Mouse (Mus musculus): ENCODE measurements around the gene Slc27a1. TPM values are rescaled to one million over a fixed set of nuclear protein-coding genes. Genes with fewer than 3 reads are reported as not detected.

Gene Slc27a1
- total RNA-seq, 2 experiments from 2014 or later, result 1.7 TPM; not detected in 1

Other genes with a start within 250 kb of the Slc27a1 start
- 46.1 and 99.8 TPM in 2 replicates for gene Use1, start 202.0 kb upstream of the Slc27a1 start, total RNA-seq (2015; ENCODE audit: low replicate concordance)
- 48.1 and 59.2 TPM in 2 replicates for gene Use1, start 202.0 kb upstream of the Slc27a1 start, total RNA-seq (2017; ENCODE audit: low replicate concordance)
- 1.7 and 13.7 TPM in 2 replicates for gene Ocel1, start 197.6 kb upstream of the Slc27a1 start, total RNA-seq (2015; ENCODE audit: low replicate concordance)
- gene Ocel1, start 197.6 kb upstream of the Slc27a1 start, total RNA-seq (2017; ENCODE audit: low replicate concordance), result 10.4 and 10.7 TPM in 2 replicates
- not detected in 2 replicates for gene Nr2f6, start 186.9 kb upstream of the Slc27a1 start, total RNA-seq (2015; ENCODE audit: low replicate concordance)
- gene Nr2f6, start 186.9 kb upstream of the Slc27a1 start, total RNA-seq (2017; ENCODE audit: low replicate concordance), result 1.4 and 6.7 TPM in 2 replicates
- not detected in 2 replicates for gene Ushbp1, start 173.1 kb upstream of the Slc27a1 start, total RNA-seq (2015; ENCODE audit: low replicate concordance)
- 0.64 TPM in 1 of 2 replicates, not detected in the other for gene Ushbp1, start 173.1 kb upstream of the Slc27a1 start, total RNA-seq (2017; ENCODE audit: low replicate concordance)
- 35.0 and 51.6 TPM in 2 replicates for gene Babam1, start 172.0 kb upstream of the Slc27a1 start, total RNA-seq (2015; ENCODE audit: low replicate concordance)
- 22.3 and 44.8 TPM in 2 replicates for gene Babam1, start 172.0 kb upstream of the Slc27a1 start, total RNA-seq (2017; ENCODE audit: low replicate concordance)
- gene Ankle1, start 162.9 kb upstream of the Slc27a1 start, total RNA-seq (2015; ENCODE audit: low replicate concordance), result 208 and 222 TPM in 2 replicates
- gene Ankle1, start 162.9 kb upstream of the Slc27a1 start, total RNA-seq (2017; ENCODE audit: low replicate concordance), result 343 and 473 TPM in 2 replicates
- gene Abhd8, start 105.2 kb upstream of the Slc27a1 start, total RNA-seq (2015; ENCODE audit: low replicate concordance), result 1.3 and 1.4 TPM in 2 replicates
- gene Abhd8, start 105.2 kb upstream of the Slc27a1 start, total RNA-seq (2017; ENCODE audit: low replicate concordance), result 3.0 and 4.5 TPM in 2 replicates
- gene Mrpl34, start 103.9 kb upstream of the Slc27a1 start, total RNA-seq (2015; ENCODE audit: low replicate concordance), result 23.1 and 38.2 TPM in 2 replicates
- gene Mrpl34, start 103.9 kb upstream of the Slc27a1 start, total RNA-seq (2017; ENCODE audit: low replicate concordance), result 14.1 and 17.5 TPM in 2 replicates
- 23.9 and 35.7 TPM in 2 replicates for gene Dda1, start 99.7 kb upstream of the Slc27a1 start, total RNA-seq (2015; ENCODE audit: low replicate concordance)
- gene Dda1, start 99.7 kb upstream of the Slc27a1 start, total RNA-seq (2017; ENCODE audit: low replicate concordance), result 17.8 and 18.1 TPM in 2 replicates
- not detected in 2 replicates for gene Ano8, start 82.9 kb upstream of the Slc27a1 start, total RNA-seq (2015; ENCODE audit: low replicate concordance)
- gene Ano8, start 82.9 kb upstream of the Slc27a1 start, total RNA-seq (2017; ENCODE audit: low replicate concordance), result 0.13 TPM in 1 of 2 replicates, not detected in the other
- gene Gtpbp3, start 80.8 kb upstream of the Slc27a1 start, total RNA-seq (2015; ENCODE audit: low replicate concordance), result 2.1 and 4.0 TPM in 2 replicates
- gene Gtpbp3, start 80.8 kb upstream of the Slc27a1 start, total RNA-seq (2017; ENCODE audit: low replicate concordance), result 0.83 and 4.0 TPM in 2 replicates
- not detected in 2 replicates for gene Plvap, start 57.1 kb upstream of the Slc27a1 start, total RNA-seq (2015; ENCODE audit: low replicate concordance)
- not detected in 2 replicates for gene Plvap, start 57.1 kb upstream of the Slc27a1 start, total RNA-seq (2017; ENCODE audit: low replicate concordance)
- gene Ccdc194, start 43.2 kb upstream of the Slc27a1 start, total RNA-seq (2015; ENCODE audit: low replicate concordance), result not detected in 2 replicates
- gene Ccdc194, start 43.2 kb upstream of the Slc27a1 start, total RNA-seq (2017; ENCODE audit: low replicate concordance), result not detected in 2 replicates
- 7.6 TPM in 1 of 2 replicates, not detected in the other for gene Bst2, start 31.4 kb upstream of the Slc27a1 start, total RNA-seq (2015; ENCODE audit: low replicate concordance)
- gene Bst2, start 31.4 kb upstream of the Slc27a1 start, total RNA-seq (2017; ENCODE audit: low replicate concordance), result 15.1 and 28.2 TPM in 2 replicates
- gene Mvb12a, start 26.0 kb upstream of the Slc27a1 start, total RNA-seq (2015; ENCODE audit: low replicate concordance), result 7.6 and 9.6 TPM in 2 replicates
- 2.1 and 4.5 TPM in 2 replicates for gene Mvb12a, start 26.0 kb upstream of the Slc27a1 start, total RNA-seq (2017; ENCODE audit: low replicate concordance)
- not detected in 2 replicates for gene Tmem221, start 10.0 kb upstream of the Slc27a1 start, total RNA-seq (2015; ENCODE audit: low replicate concordance)
- gene Tmem221, start 10.0 kb upstream of the Slc27a1 start, total RNA-seq (2017; ENCODE audit: low replicate concordance), result not detected in 2 replicates
- gene Nxnl1, start 2.3 kb upstream of the Slc27a1 start, total RNA-seq (2015; ENCODE audit: low replicate concordance), result not detected in 2 replicates
- not detected in 2 replicates for gene Nxnl1, start 2.3 kb upstream of the Slc27a1 start, total RNA-seq (2017; ENCODE audit: low replicate concordance)
- gene Pgls, start 23.3 kb downstream of the Slc27a1 start, total RNA-seq (2015; ENCODE audit: low replicate concordance), result 31.4 and 36.9 TPM in 2 replicates
- 14.8 and 31.8 TPM in 2 replicates for gene Pgls, start 23.3 kb downstream of the Slc27a1 start, total RNA-seq (2017; ENCODE audit: low replicate concordance)
- 54.1 and 135 TPM in 2 replicates for gene Fam129c, start 28.8 kb downstream of the Slc27a1 start, total RNA-seq (2015; ENCODE audit: low replicate concordance)
- gene Fam129c, start 28.8 kb downstream of the Slc27a1 start, total RNA-seq (2017; ENCODE audit: low replicate concordance), result 7.4 and 32.9 TPM in 2 replicates
- gene Colgalt1, start 42.1 kb downstream of the Slc27a1 start, total RNA-seq (2015; ENCODE audit: low replicate concordance), result 5.9 and 19.5 TPM in 2 replicates
- gene Colgalt1, start 42.1 kb downstream of the Slc27a1 start, total RNA-seq (2017; ENCODE audit: low replicate concordance), result 9.2 and 11.0 TPM in 2 replicates
- not detected in 2 replicates for gene Unc13a, start 102.9 kb downstream of the Slc27a1 start, total RNA-seq (2015; ENCODE audit: low replicate concordance)
- gene Unc13a, start 102.9 kb downstream of the Slc27a1 start, total RNA-seq (2017; ENCODE audit: low replicate concordance), result not detected in 2 replicates
- 2.1 and 5.4 TPM in 2 replicates for gene Jak3, start 107.4 kb downstream of the Slc27a1 start, total RNA-seq (2015; ENCODE audit: low replicate concordance)
- gene Jak3, start 107.4 kb downstream of the Slc27a1 start, total RNA-seq (2017; ENCODE audit: low replicate concordance), result 0.68 and 0.90 TPM in 2 replicates
- 3.6 TPM in 1 of 2 replicates, not detected in the other for gene Insl3, start 120.3 kb downstream of the Slc27a1 start, total RNA-seq (2015; ENCODE audit: low replicate concordance)
- not detected in 2 replicates for gene Insl3, start 120.3 kb downstream of the Slc27a1 start, total RNA-seq (2017; ENCODE audit: low replicate concordance)
- gene B3gnt3, start 132.9 kb downstream of the Slc27a1 start, total RNA-seq (2015; ENCODE audit: low replicate concordance), result 12.2 and 12.3 TPM in 2 replicates
- gene B3gnt3, start 132.9 kb downstream of the Slc27a1 start, total RNA-seq (2017; ENCODE audit: low replicate concordance), result 10.9 and 14.4 TPM in 2 replicates
- gene Fcho1, start 156.8 kb downstream of the Slc27a1 start, total RNA-seq (2015; ENCODE audit: low replicate concordance), result 152 and 165 TPM in 2 replicates
- 245 and 276 TPM in 2 replicates for gene Fcho1, start 156.8 kb downstream of the Slc27a1 start, total RNA-seq (2017; ENCODE audit: low replicate concordance)